Mouse (Mus musculus): Measurements from ENCODE around the gene Gpr152.
A peak's percentile ranks its signal among the peaks of the same experiment; 100 is the strongest.
"Not testable (repeated sequence)": the region's sequence is repeated elsewhere in the genome, so short reads cannot be mapped to it uniquely, and the experiment has no call there.

Gpr152 gene

DNA sequence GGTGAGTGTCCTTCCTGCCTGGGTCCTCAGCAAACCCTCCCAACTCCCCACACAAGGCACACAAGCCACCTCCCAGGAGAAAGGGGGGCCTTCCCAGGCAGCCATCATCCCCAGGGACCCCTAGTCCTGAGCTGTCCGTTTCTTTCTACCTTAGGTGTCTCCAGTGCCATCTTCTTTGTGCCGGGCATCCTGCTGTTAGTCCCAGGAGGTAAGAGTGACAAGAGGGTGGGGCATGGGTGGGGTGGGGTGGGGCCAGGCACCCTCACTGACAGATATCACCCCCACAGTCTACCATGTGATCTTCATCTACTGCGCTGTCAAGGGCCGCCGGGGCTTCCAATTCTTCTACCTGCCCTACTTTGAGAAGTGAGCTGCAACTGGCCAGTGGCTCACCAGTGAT lies 8.5 kb upstream of the Gpr152 start:
- DNase-seq (ENCODE audit: low spot score in 2 of 2), result peak in 1 of 2 experiments; percentile 73

DNA sequence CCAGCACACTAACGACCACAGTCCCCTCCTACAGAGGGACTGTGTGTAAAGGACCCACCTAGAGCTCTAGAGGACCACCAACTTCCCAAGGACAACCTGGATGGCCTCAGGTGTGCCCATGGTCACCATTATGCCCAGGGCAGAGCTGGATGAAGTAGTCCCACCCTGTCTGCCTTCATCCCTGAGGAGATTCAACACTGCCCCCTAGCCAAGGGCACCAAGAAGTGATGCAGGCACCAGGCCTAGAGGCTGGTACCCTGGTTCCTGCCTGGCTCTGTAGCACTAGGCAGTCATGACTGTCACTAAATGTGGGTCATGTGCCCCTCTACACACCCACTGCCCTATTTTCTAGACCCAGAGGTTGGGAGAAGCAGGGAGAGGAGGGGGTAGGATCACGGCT lies 7.8 kb upstream of the Gpr152 start:
- DNase-seq (ENCODE audit: low spot score in 2 of 2), result no peak

DNA sequence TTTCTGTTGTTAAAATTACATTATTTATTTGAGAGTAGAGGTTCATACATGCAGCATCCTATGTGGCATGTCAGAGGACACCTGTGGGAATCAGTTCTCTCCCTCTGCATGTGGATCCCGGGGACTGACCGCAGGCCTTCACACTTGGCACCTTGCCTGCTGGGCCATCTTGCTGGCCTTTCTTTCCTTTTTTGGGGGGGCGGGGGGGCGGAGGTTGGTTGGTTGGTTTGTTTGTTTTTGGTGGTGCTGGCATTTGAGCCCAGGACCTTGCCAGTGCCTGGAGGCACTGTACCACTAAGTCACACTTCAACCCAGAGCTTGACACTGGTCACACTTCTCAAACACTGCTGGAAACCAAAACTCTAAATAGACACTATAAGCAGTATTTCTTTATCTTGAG lies 5.2 kb upstream of the Gpr152 start:
- DNase-seq (ENCODE audit: low spot score in 2 of 2), result no peak

DNA sequence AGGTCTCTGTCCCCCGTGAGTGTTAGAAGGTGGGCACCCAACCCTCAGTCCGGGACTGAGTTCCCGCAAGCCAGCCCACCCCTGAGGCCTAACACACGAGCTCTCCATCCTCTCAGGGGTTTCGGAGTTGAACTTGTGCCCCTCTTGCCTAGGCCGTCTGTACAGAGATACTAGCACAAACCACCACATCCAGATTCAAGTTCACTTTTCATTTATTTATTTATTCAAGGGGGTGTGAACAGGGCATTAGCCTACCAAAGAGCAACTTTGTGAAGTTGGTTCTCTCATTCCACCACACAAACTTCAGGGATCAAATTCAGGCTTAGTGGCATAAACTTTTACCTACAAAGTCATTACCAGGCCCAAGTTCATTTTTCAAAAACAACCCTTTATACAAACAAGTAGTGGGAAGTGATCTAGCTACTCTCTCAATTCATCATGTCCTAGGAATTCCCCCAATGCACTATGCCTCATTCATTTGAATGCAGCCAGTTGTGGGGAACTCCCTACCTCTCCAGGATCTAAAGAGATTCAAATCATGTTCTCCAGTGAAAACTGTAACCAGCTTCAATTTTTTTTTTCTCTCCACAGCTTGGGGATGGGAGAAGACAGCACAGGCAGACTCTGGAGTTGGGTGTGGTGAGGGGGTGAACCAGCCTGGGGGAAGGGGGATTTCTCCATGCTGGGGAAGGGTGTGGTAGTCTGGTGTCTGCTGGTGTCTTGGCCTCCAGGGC lies 4.2 kb upstream of the Gpr152 start:
- not testable (repeated sequence) for DNase-seq (ENCODE audit: low spot score in 2 of 2)

DNA sequence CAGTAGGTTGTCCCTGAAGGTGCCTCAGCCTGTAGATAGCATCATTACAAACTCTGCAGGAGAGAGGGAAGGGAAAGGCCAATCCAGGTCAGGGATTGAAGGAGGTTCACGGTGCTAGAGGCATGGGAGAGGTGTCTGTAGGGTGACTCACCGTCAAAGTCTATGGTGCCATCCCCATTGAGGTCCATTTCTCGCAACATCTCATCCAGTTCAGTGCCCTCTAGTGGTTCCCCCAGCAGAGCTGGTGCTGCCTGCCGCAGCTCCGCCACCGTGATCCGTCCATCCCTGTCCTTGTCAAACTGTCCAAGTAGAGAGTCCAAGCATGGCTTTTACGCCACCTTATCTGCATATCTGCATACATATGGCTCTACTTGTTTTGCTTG lies 3.6 kb upstream of the Gpr152 start:
- not testable (repeated sequence) for DNase-seq (ENCODE audit: low spot score in 2 of 2)

DNA sequence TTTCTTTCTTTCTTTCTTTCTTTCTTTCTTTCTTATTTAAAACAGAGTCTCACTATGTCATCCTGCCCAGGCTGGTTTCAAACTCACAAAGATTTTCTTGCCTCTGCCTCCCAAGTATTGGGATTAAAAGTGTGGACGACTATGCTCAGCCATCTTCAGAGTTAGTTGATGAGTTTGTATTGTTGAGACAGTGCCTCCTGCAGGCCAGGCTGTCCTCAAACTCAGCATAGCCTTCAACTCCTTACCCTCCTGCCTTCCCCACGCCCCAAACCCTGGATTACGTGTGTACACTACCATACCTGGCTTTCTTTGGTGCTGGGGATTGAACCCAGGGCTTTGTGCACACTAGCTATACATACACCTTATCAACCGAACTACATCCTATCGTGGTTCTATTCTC lies 3.1 kb upstream of the Gpr152 start:
- no peak for DNase-seq (ENCODE audit: low spot score in 2 of 2)

DNA sequence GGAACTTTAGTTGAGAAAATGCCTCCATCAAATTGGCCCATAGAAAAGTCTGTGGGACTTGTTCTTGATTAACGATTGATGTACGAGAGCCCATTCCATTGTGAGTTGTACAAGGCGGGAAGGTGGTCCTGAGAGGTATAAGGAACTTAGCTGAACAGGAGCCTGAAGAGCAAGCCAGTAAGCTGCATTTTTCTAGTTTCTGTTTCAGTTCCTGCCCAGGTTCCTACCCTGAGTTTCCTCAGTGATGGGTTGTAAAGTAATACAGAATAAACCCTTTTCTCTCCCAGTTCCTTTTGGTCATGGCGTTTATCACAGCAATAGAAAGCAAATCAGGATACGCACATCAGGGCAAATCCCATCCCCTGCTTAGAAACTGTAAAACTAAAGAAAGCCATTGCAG lies 1.7 kb upstream of the Gpr152 start:
- no peak for DNase-seq (ENCODE audit: low spot score in 2 of 2)

DNA sequence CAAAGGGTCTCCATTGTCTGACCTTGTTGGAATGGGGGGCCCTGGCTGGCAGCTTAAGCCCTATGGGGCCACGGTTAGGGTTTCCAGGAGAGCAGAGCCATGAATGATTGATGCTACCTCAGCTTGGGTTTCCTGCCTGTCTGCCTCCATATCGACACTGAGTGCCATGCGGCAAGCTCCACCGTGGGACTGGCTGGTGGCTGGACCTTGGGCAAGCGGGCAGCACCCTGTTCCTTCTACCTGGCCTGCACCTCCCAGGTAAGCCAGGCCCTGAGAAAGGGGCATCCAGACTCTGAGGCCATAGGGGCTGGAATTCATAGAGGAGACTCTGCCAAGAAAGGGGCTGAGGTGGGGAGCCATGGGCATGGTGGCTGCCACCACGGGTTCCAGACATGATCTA lies 560 bp downstream of the Gpr152 start:
- DNase-seq (ENCODE audit: low spot score in 2 of 2), result no peak

DNA sequence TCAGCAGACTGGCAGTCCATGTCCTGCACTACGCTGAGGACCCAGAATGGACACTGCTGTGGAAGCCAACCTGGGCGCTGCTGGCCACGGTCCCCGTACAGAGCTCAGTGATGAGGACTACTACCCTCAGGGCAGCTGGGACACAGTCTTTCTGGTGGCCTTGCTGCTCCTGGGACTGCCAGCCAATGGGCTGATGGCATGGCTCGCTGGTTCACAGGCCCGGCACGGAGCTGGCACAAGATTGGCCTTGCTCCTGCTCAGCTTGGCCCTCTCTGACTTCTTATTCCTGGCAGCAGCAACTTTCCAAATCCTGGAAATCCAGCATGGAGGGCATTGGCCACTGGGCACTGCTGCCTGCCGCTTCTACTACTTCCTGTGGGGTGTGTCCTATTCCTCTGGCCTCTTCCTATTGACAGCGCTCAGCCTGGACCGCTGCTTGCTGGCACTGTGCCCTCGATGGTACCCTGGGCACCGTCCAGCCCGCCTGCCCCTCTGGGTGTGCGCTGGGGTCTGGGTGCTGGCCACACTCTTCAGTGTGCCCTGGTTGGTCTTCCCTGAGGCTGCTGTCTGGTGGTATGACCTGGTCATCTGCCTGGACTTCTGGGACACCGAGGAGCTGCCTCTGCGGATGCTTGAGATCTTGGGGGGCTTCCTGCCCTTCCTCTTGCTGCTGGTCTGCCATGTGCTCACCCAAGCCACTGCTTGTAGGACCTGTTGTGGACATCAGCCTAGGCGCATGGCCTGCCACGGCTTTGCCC lies 3.0 kb downstream of the Gpr152 start:
- DNase-seq (ENCODE audit: low spot score in 2 of 2), result no peak

DNA sequence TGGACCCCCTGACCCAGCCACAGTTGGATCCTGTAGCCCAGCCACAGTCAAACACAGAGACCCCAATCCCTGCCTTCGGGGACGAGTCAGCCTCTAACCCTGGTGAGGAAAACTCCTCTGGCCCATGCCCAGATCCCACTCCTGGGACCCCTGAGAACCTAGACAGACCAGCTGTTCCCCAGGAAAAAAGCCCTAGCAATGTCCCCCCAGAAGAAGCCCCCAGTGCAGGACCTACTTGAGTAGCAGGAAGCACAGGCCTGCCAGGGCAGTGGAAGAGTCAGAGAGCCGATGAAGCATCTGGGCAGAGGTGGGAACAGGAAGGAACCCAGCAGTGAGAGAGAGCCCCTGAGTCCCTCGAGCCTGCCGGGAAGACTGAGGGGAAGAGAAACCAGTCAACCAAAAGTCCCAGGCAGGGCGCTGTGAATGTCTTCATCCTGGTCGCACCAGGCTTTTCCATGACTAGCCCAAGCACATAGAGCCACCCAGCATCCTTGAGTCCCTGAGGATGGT lies 4.2 kb downstream of the Gpr152 start, which contains the start of gene Cabp4:
Gene Cabp4, minus strand, starts transcription at position 275 of the 510 bp plus-strand sequence.
- no peak for DNase-seq (ENCODE audit: low spot score in 2 of 2)

DNA sequence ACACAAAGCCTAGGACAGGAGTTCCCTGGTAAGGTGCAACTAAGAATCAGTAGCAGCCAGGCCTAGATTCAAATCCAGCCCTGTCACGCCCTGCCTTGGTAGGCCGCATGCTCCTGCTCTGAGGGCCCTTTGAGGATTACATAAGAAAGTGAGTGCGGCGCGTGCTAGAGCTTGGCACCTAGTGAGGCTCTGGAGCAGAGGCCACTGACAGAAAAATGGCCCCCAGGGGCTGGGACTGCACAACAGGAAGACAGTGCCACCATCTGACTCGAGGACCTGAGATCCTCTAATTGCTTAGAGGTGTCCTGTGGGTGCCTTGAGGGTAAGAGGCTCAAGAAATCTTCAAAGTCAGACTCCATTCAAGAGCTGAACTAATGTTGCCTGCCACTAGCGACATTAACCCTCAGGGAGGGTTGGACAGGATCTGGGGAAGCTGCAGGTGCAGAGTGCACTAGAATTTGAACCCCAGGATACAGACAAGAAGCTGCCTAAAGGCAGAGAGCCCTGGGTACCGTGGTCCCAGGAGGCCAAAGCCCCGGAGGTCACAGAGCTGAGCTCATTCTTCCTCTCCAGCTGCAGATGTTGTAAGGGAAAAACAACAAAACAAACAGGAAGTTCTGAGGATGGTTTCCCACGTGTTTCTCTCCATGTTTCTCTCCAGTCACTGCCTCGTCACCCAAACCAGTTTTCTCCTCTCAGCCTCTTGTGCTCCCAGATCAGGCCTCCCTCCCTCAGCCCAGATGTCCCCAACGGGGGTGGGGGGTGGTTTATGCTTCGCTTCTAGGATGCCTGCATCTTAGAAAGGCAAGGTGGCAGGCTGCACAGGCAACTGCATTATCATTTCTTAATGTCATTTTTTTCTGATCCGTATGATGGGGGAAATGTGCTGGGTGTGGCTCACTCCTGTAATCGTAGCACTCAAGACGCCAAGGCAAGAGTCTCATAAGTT lies 5.2 kb downstream of the Gpr152 start:
- peak in 1 of 2 experiments; percentile 48 for DNase-seq (ENCODE audit: low spot score in 2 of 2)

DNA sequence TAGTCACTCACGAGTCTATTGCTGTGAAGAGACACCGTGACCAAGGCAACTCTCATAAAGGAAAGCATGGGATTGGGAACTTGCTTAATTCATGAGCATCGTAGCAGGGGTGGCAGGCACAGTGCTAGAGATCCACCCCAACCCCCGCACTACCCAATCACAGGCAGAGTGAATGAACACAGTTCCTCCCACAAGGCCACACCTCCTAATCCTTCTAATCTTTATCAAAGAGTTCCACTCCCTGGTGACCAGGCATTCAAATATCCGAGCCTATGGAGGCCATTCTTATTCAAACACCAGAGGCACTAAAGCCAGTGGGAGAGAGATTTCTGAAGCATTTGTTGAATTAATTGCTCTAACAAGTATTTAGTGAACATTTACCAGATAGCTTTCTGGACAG lies 6.3 kb downstream of the Gpr152 start:
- no peak for DNase-seq (ENCODE audit: low spot score in 2 of 2)

DNA sequence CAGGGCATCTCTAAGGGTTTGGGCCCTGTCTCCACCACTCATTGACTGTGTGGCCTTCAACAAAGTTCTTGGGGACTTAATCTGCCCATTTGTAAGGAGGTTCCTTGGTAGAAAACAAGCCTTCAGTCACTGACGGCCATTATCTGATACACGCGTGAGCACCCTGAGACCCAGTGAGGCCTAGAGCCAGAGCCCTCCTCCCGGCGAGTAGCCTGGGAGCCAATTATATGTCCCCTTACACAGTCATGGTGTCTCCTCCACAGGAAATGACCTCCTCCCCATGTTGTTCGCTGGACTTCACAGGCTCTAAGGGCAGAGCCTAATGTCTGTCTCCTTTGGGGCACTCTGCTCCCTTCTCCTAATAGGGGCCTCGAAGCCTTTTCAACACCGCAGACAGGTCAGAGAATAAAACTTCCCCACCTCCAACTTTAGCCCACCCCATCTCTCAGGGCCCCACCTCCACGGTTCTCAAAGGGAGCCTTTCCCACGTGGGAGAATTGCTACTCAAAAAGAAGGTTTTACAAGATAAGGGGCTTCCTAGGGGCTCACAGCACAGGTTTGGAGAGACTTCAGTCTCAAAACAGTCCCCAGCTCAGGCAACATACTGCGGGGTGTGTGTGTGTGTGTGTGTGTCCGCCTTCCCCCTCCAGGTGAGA lies 6.9 kb downstream of the Gpr152 start:
- DNase-seq (ENCODE audit: low spot score in 2 of 2), result no peak

DNA sequence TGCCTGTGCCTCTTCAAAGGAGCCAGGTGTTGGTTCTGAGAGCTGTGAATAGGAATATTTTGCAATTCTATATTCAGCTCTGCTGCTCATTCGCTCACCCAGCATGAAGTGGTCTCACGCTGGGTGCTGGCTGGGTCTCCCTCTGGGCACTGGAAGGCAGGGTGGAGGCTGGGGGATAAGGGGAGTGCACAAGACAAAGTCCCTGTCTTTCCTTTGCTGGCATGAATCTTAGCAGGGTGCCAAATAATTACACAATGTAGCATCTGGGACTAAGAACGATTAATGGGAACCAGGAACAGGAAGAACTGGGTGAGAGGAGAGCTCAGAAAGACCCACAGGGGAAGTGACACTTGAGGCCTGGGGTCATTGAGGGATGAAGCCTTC lies 7.4 kb downstream of the Gpr152 start:
- no peak for DNase-seq (ENCODE audit: low spot score in 2 of 2)

DNA sequence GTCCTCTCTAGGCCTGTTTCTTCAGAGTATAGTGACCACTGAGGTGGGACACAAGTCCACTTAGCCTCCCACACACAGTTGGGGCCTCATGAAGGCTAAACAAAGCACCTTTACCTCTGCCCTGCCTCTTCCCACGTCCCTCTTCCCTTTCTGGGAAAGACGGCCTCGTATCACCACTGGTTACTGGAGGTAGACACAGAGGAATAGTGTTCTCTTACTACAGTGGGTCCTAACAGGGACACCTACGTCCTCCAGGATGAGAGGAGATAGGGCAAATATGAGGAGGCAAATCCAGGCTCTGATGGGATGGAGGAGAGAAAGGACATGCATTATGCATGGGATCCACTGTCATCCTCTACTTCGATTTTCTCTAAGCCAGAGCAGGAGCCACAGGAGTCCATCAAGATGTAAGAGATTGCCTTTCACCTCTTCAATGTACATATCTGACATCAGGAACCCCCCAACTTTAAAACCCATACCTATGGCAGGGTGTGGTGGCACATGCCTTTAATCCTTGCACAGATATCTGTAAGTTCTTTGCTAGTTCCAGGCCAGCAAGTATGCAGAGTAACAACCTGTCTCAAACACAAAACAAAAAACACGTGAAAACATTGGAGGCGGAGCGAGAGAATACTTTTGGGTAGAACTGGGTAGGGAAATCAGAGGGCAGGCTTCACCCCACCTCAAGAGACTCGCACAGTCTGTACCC lies 8.3 kb downstream of the Gpr152 start:
- DNase-seq (ENCODE audit: low spot score in 2 of 2), result no peak

DNA sequence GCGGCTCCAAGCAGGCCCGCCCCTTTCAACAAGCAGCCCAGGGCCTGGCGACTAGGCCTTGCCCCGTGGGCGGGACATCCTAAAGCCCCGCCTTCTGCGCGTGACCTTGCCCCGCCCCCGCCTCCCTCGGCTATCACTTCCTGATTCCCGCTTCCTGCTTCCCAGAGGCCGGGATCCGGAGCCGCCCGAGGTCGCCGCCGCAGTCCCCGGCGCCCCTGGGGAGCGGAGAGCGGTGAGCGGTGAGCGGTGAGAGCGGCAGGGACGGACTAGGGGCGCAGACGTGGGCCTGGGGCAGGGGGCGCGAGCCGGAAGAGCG lies 8.9 kb downstream of the Gpr152 start, which contains the start of gene Coro1b:
Gene Coro1b, plus strand, starts transcription at position 129 of the 316 bp plus-strand sequence.
- peak; percentile 94 to 98 for DNase-seq (ENCODE audit: low spot score in 2 of 2)

DNA sequence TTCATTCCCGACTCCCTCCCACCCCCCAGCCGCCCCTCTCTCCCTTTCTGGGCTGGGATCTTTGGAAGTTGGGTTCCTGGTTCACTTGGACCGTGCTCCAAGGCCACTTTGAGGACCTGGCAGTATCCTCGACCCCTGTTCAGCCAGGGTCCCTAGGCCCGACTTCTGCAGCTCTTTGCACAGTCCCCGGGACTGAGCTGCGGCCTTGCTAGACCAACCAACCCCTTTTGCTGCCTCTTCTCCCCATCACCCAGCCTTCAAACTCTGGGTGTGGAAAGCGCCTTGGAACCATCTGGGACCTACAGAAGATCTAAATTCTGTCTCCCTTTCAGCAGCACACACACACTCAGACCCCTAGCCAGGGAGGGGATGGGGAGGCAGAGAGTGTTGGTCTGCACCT lies 9.2 kb downstream of the Gpr152 start:
- DNase-seq (ENCODE audit: low spot score in 2 of 2), result no peak

DNA sequence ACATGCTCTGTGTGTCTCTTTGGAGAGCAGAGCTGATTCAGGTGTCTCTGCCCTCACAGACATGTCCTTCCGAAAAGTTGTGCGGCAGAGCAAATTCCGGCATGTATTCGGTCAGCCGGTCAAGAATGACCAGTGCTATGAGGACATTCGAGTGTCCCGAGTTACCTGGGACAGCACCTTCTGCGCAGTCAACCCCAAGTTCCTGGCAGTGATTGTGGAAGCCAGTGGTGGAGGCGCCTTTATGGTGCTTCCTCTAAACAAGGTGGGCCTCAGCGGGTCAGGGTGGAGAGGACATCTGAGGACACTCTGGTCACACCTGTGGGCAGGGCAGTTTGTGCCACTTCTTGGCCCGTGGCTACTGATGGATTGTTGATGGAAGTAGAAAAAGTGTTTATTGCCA lies 9.7 kb downstream of the Gpr152 start:
- DNase-seq (ENCODE audit: low spot score in 2 of 2), result no peak

DNA sequence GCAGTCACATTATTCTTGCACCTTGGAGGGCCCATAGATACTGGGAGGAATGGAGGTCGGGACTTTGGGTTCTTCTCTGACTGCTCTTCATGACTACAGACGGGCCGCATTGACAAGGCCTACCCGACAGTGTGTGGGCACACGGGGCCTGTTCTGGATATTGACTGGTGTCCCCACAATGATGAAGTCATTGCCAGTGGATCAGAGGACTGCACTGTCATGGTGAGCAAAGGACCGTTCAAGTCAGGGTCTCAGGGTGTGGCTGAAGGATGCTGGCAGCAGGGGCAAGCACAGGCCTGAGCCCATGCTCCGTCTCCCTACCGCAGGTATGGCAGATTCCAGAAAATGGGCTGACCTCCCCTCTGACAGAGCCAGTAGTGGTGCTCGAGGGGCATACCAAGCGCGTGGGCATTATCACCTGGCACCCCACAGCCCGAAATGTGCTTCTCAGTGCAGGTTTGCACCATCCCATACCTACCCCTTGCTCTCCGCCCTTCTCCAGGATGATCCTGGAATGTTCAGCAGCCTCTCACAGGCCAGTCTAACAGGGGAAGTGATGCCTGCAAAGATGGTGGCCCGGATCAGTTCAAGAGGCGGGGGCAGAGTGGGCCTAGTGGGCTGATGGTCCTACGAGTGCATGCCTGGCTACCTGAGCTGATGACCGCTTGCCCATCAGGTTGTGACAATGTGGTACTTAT lies 10.3 kb downstream of the Gpr152 start:
- no peak for DNase-seq (ENCODE audit: low spot score in 2 of 2)

Measured in spleen, postnatal 4 days (tissue).